Mouse (Mus musculus) ES-Bruce4 (cell line): ENCODE results near the gene AW551984. TPM values are rescaled to one million over a fixed set of nuclear protein-coding genes. Genes with fewer than 3 reads are reported as not detected.

Experiments
- H3K27ac ChIP-seq: 2 replicates; pipeline ENCODE4 v1.5.1; 2012; ENCODE audit warnings: low read length, inconsistent platforms; ENCODE audit not compliant: insufficient read depth
- H3K27me3 ChIP-seq: 2 replicates; pipeline ENCODE4 v1.6.1; 2012; ENCODE audit warnings: mild to moderate bottlenecking, low read length, inconsistent platforms; ENCODE audit not compliant: control insufficient read depth, poor library complexity, insufficient read depth, severe bottlenecking
- H3K36me3 ChIP-seq: 2 replicates; pipeline ENCODE4 v1.6.1; 2012; ENCODE audit warnings: inconsistent platforms, mild to moderate bottlenecking, low read length, moderate library complexity; ENCODE audit not compliant: control insufficient read depth, poor library complexity, insufficient read depth, severe bottlenecking
- H3K4me1 ChIP-seq: one replicate; pipeline ENCODE4 v1.8.1; 2011; ENCODE audit warnings: low read length; ENCODE audit not compliant: control insufficient read depth, insufficient read depth
- H3K4me3 ChIP-seq: 2 replicates; pipeline ENCODE4 v1.5.1; 2011; ENCODE audit warnings: low read depth, mild to moderate bottlenecking, low read length
- H3K9ac ChIP-seq: 2 replicates; pipeline ENCODE4 v1.6.1; 2012; ENCODE audit warnings: low read depth, mild to moderate bottlenecking, inconsistent platforms; ENCODE audit not compliant: poor library complexity, severe bottlenecking
- H3K9me3 ChIP-seq: replicated peaks from 2 replicates; pipeline ENCODE4 v1.6.1; 2012; ENCODE audit warnings: mild to moderate bottlenecking, low read length, inconsistent platforms; ENCODE audit not compliant: control insufficient read depth, poor library complexity, insufficient read depth, severe bottlenecking
- CTCF ChIP-seq: IDR thresholded peaks from one replicate; pipeline ENCODE4 v1.8.1; 2011; ENCODE audit warnings: low read depth, low read length
- EP300 ChIP-seq: IDR thresholded peaks from 2 replicates; pipeline ENCODE4 v1.6.1; 2011; ENCODE audit warnings: low read depth, low read length; ENCODE audit not compliant: insufficient read depth
- POLR2A ChIP-seq: IDR thresholded peaks from one replicate; pipeline ENCODE4 v1.8.1; 2011; ENCODE audit warnings: low read length; ENCODE audit not compliant: insufficient read depth
- polyA plus RNA-seq: library from polyadenylated mRNA; stranded (reverse); fragments of >200 nt; gene quantifications from 2 replicates; pipeline ENCODE4 v1.2.4, GENCODE M21; 2011; ENCODE audit warnings: low read depth; ENCODE audit not compliant: missing spikeins, insufficient read depth, insufficient read length

Gene AW551984
- polyA plus RNA-seq, 1 experiment = 1.5 TPM

GRCm38 (mm10) chr9:39602536-39603332, 1.5 kb downstream of the AW551984 start:
- Histone ChIP-seq H3K4me3 (peak overlapping the region; percentile 14; the same call in 1 of the 2 replicates), H3K27ac (no peak overlapping the region), H3K9ac (no peak overlapping the region), H3K36me3 (no peaks in the 10 kb centered on the region), H3K4me1 (peaks cover 4% of the 10 kb centered on the region), H3K9me3 (no peaks in the 10 kb centered on the region), H3K27me3 (no peaks in the 10 kb centered on the region; the same call in 1 of the 2 replicates)
- TF ChIP-seq EP300 (0 out of 2 replicates have a peak, but pooled peaks have one; percentile 4), POLR2A (no peak)

- H3K4me3 ChIP-seq = no peak overlapping the region
- no peaks in the 10 kb centered on the region for H3K27me3 ChIP-seq
- TF ChIP-seq CTCF (no peak), POLR2A (no peak), EP300 (no peak)
- H3K36me3 ChIP-seq = no peaks in the 10 kb centered on the region
- H3K27ac ChIP-seq = no peak overlapping the region
- H3K4me1 ChIP-seq = no peaks in the 10 kb centered on the region
- H3K9me3 ChIP-seq = no peaks in the 10 kb centered on the region
- no peak overlapping the region for H3K9ac ChIP-seq
These were observed 27.2 kb downstream of the AW551984 start for GRCm38 (mm10) chr9:39577050-39577449.

- Histone ChIP-seq H3K9me3 (no peaks in the 10 kb centered on the region), H3K4me3 (no peak within 1 kb of the TSS), H3K36me3 (no peaks in the 10 kb centered on the region), H3K27ac (no peak within 1 kb of the TSS), H3K9ac (no peak within 1 kb of the TSS), H3K27me3 (no peaks in the 10 kb centered on the region), H3K4me1 (no peaks in the 10 kb centered on the region)
- TF ChIP-seq CTCF (no peak), POLR2A (no peak), EP300 (no peak)
These were observed 28.7 kb downstream of the AW551984 start, which contains the start of gene Olfr959 for GRCm38 (mm10) chr9:39575469-39575868. Gene Olfr959, minus strand, starts transcription at chr9:39575569.

GRCm38 (mm10) chr9:39558349-39558647, 45.9 kb downstream of the AW551984 start:
- no peak overlapping the region for H3K27ac ChIP-seq
- TF ChIP-seq CTCF (no peak), POLR2A (no peak), EP300 (no peak)
- H3K27me3 ChIP-seq = no peaks in the 10 kb centered on the region
- H3K36me3 ChIP-seq = no peaks in the 10 kb centered on the region
- no peak overlapping the region for H3K9ac ChIP-seq
- H3K4me3 ChIP-seq = no peak overlapping the region
- H3K4me1 ChIP-seq = no peaks in the 10 kb centered on the region
- no peaks in the 10 kb centered on the region for H3K9me3 ChIP-seq

GRCm38 (mm10) chr9:39557529-39558348, 46.5 kb downstream of the AW551984 start:
- Histone ChIP-seq H3K27me3 (no peaks in the 10 kb centered on the region), H3K4me1 (no peaks in the 10 kb centered on the region), H3K36me3 (no peaks in the 10 kb centered on the region), H3K4me3 (no peak overlapping the region), H3K9me3 (no peaks in the 10 kb centered on the region), H3K9ac (no peak overlapping the region), H3K27ac (no peak overlapping the region)
- TF ChIP-seq CTCF = no peak
- TF ChIP-seq EP300 = no peak
- no peak for TF ChIP-seq POLR2A

- Histone ChIP-seq H3K4me3 (no peak within 1 kb of the TSS), H3K36me3 (no peaks in the 10 kb centered on the region), H3K9ac (no peak within 1 kb of the TSS), H3K4me1 (no peaks in the 10 kb centered on the region), H3K9me3 (no peaks in the 10 kb centered on the region), H3K27ac (no peak within 1 kb of the TSS), H3K27me3 (no peaks in the 10 kb centered on the region)
- TF ChIP-seq POLR2A (no peak), CTCF (no peak), EP300 (no peak)
These were observed 50.3 kb downstream of the AW551984 start, which contains the start of gene Olfr958 for GRCm38 (mm10) chr9:39553946-39554345. Gene Olfr958, minus strand, starts transcription at chr9:39554054.
